Mouse (Mus musculus): ENCODE measurements around the gene Tacr2.

DNA sequence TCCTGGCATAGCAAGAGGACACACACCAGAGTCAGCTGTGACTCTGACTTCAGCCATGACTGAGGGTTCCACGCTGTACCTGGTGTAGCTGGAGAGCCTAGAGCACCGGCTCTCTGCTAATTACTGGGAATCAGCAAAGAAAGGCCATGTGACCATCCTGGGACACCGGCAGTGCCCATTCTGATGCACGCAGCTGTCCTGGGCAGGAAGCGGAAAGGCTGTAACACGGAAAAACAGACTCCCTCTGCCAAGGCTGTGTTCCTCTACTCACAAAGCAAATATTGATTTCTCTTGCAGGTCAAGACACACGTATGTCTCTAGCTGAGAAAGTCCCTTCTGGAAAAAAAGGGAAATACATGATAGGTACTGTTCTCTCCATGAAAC lies 33.5 kb upstream of the Tacr2 start:
- no peak for TF ChIP-seq CTCF (IDR thresholded peaks at IDR 0.05; ENCODE audit: extremely low read depth, insufficient read depth, low read length)
- TF ChIP-seq POLR2A (IDR thresholded peaks at IDR 0.05; ENCODE audit: extremely low read depth, insufficient read depth, low read length) = no peak

Measured in cortical plate, adult 2 months (tissue).